In the genomic region with DNA sequence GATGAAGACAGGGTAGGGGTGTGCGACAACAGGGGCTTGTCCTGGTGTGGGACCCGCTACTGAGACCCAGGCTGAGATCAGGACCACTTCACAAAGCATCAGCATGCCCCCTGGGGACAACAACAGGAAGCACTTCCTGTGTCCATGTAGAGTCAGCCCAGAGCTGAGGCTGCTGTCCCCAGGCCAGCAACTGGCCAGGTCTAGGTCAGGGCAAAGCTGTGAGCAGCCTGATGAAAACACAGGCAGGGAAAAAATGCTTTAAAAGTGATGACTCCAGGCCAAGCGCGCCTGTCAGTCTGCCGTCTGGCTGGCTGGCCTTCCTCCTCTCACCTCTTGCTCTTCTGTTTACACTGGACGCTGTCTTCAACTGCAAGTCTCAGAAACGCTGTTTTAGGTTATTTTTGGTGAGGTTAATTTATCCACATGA, we compare ENCODE assay signal across 8 mouse cellular contexts. TPM values are rescaled to one million over a fixed set of nuclear protein-coding genes. Genes with fewer than 3 reads are reported as not detected.
DNase-seq lines count a peak whose midpoint lies in the region; ATAC-seq and TF ChIP-seq lines count a peak whose summit lies in the region.

No protein-coding gene starts in this region.

- no peaks in the 10 kb centered on the region for H3K27me3 ChIP-seq in C2C12 (ENCODE audit: control insufficient read depth, insufficient read depth, insufficient read length)
- no peaks in the 10 kb centered on the region for H3K27me3 ChIP-seq in liver, embryonic 12.5 days (replicated peaks)
- no peaks in the 10 kb centered on the region for H3K27me3 ChIP-seq in thymus, adult 2 months (ENCODE audit: control insufficient read depth, insufficient read depth, low read length)

- no peak for TF ChIP-seq POLR2A in thymus, adult 2 months (IDR thresholded peaks at IDR 0.05; ENCODE audit: control insufficient read depth, extremely low read depth, insufficient read depth, low read length, poor library complexity)

- DNase-seq in adrenal gland, adult 8-10 months = peak; percentile 64
- peak; percentile 52 to 58 for DNase-seq in heart, postnatal 14 days
- DNase-seq in frontal cortex, postnatal 25 days (ENCODE audit: low spot score in 2 of 2) = no peak
- DNase-seq in thymus, adult 2 months = no peak
- DNase-seq in urinary bladder, postnatal 14 days (ENCODE audit: low spot score) = no peak

- peaks cover 100% of the 10 kb centered on the region for H3K79me2 ChIP-seq in C2C12 (ENCODE audit: control insufficient read depth, insufficient read depth)

- no peak overlapping the region for H3K9ac ChIP-seq in liver, embryonic 12.5 days

- peak overlapping the region; percentile 21 for H3ac ChIP-seq in C2C12 (ENCODE audit: control insufficient read depth, insufficient read length, low read depth)

- 0 out of 2 replicates have a peak, but pooled peaks have one; percentile 32 for ATAC-seq in liver, embryonic 12.5 days
- no peak for ATAC-seq in erythroblast, adult 5-6 weeks (replicated peaks; ENCODE audit: low FRiP score, poor library complexity, severe bottlenecking)

- no peak for TF ChIP-seq CTCF in C2C12 (IDR thresholded peaks at IDR 0.05; ENCODE audit: control insufficient read depth, insufficient read depth, insufficient read length)
- no peak for TF ChIP-seq CTCF in thymus, adult 2 months (IDR thresholded peaks at IDR 0.05; ENCODE audit: borderline replicate concordance, control insufficient read depth, extremely low read depth, insufficient read depth, low read length, poor library complexity)

- H3K36me3 ChIP-seq in C2C12 (ENCODE audit: control insufficient read depth, insufficient read depth) = peaks cover 18% of the 10 kb centered on the region
- H3K36me3 ChIP-seq in liver, embryonic 12.5 days = peaks cover 6% of the 10 kb centered on the region; the same call in 1 of the 2 replicates
- no peaks in the 10 kb centered on the region for H3K36me3 ChIP-seq in thymus, adult 2 months (ENCODE audit: control insufficient read depth, insufficient read depth, low read length)

- intact Hi-C loops in heart, postnatal 14 days (cut with DNase I) = no loop called here

- H3K27ac ChIP-seq in liver, embryonic 12.5 days = no peak overlapping the region
- no peak overlapping the region for H3K27ac ChIP-seq in thymus, adult 2 months (ENCODE audit: control insufficient read depth, insufficient read depth, low read length)

- H3K4me1 ChIP-seq in liver, embryonic 12.5 days = 0 out of 2 replicates have a peak, but pooled peaks cover 6% of the 10 kb centered on the region
- H3K4me1 ChIP-seq in thymus, adult 2 months (replicated peaks; ENCODE audit: control insufficient read depth, insufficient read depth, low read length) = 0 out of 2 replicates have a peak, but pooled peaks cover 2% of the 10 kb centered on the region

- H3K4me3 ChIP-seq in C2C12 (ENCODE audit: insufficient read depth, poor library complexity, severe bottlenecking) = no peak overlapping the region
- no peak overlapping the region for H3K4me3 ChIP-seq in liver, embryonic 12.5 days
- no peak overlapping the region for H3K4me3 ChIP-seq in thymus, adult 2 months (ENCODE audit: control insufficient read depth, insufficient read depth, low read length)

- 46% methylated on average over 7 of the region's 7 CpGs for WGBS in liver, embryonic 12.5 days (ENCODE audit: insufficient replicate concordance)
- 81% methylated on average over 7 of the region's 7 CpGs for WGBS in thymus, adult 2 months

- H3K4me2 ChIP-seq in liver, embryonic 12.5 days = no peak overlapping the region

- no peaks in the 10 kb centered on the region for H3K9me3 ChIP-seq in liver, embryonic 12.5 days (replicated peaks)

- peaks cover 76% of the 10 kb centered on the region for H3K79me3 ChIP-seq in C2C12 (ENCODE audit: low read depth)

TF ChIP-seq in C2C12, 6 proteins besides CTCF, POLR2A, EP300 and RAD21:
- TF ChIP-seq MYOD1 (IDR thresholded peaks at IDR 0.05; ENCODE audit: control insufficient read depth, insufficient read length, low read depth) = peak; percentile 29
- no peak for TF ChIP-seq CEBPB (IDR thresholded peaks at IDR 0.05; ENCODE audit: low read depth)
- TF ChIP-seq MYOG (IDR thresholded peaks at IDR 0.05; ENCODE audit: control insufficient read depth, extremely low read depth, insufficient read length) = no peak
- no peak for TF ChIP-seq MAX (IDR thresholded peaks at IDR 0.05)
- no peak for TF ChIP-seq USF1 (IDR thresholded peaks at IDR 0.05; ENCODE audit: low read depth)
- no peak for TF ChIP-seq FOSL1 (IDR thresholded peaks at IDR 0.05; ENCODE audit: insufficient read depth, low read length, poor library complexity, severe bottlenecking)

RNA-seq across cellular contexts. Expression of a gene that starts 21.0 kb away (rescaled TPM):
- 18.2 TPM for polyA plus RNA-seq in C2C12 (2012; fragmentation: generic; extraction: Trizol)
- 10 to 100 TPM; 38.8 to 62.5 (median 51.0) TPM for total RNA-seq in adrenal gland, adult 8-10 months (2022)
- total RNA-seq in heart, postnatal 14 days (2021) = 10 to 100 TPM; 33.9 to 38.5 TPM
- polyA plus RNA-seq in liver, embryonic 12.5 days (2016; fragmentation: Nextera tagmentation; extraction: Ambion mirVana) = 2.8 and 2.9 TPM in 2 replicates
- total RNA-seq in erythroblast, adult 5-6 weeks (2015; ENCODE audit: low replicate concordance) = not detected in 2 replicates
- total RNA-seq in erythroblast, adult 5-6 weeks (2017; ENCODE audit: low replicate concordance) = 0.14 TPM in 1 of 2 replicates, not detected in the other
- polyA plus RNA-seq in thymus, adult 2 months (2012; rRNA removed) = 5.6 and 6.5 TPM in 2 replicates

RNA-seq across cellular contexts. Expression of a gene that starts 41.5 kb away (rescaled TPM):
- 101 TPM for polyA plus RNA-seq in C2C12 (2012; fragmentation: generic; extraction: Trizol)
- total RNA-seq in adrenal gland, adult 8-10 months (2022) = 100 to 1,000 TPM; 167 to 214 (median 191) TPM
- total RNA-seq in heart, postnatal 14 days (2021) = 100 to 1,000 TPM; 215 to 228 TPM
- polyA plus RNA-seq in liver, embryonic 12.5 days (2016; fragmentation: Nextera tagmentation; extraction: Ambion mirVana) = 135 and 137 TPM in 2 replicates
- total RNA-seq in erythroblast, adult 5-6 weeks (2015; ENCODE audit: low replicate concordance) = 194 and 223 TPM in 2 replicates
- total RNA-seq in erythroblast, adult 5-6 weeks (2017; ENCODE audit: low replicate concordance) = 274 and 282 TPM in 2 replicates
- 103 and 113 TPM in 2 replicates for polyA plus RNA-seq in thymus, adult 2 months (2012; rRNA removed)

RNA-seq across cellular contexts. Expression of a gene that starts 53.1 kb away (rescaled TPM):
- polyA plus RNA-seq in C2C12 (2012; fragmentation: generic; extraction: Trizol) = 9.4 TPM
- total RNA-seq in adrenal gland, adult 8-10 months (2022) = 10 to 100 TPM; 33.4 to 52.9 (median 41.8) TPM
- 10 to 100 TPM; 74.4 to 93.8 TPM for total RNA-seq in heart, postnatal 14 days (2021)
- 19.6 and 19.8 TPM in 2 replicates for polyA plus RNA-seq in liver, embryonic 12.5 days (2016; fragmentation: Nextera tagmentation; extraction: Ambion mirVana)
- 1.0 and 7.7 TPM in 2 replicates for total RNA-seq in erythroblast, adult 5-6 weeks (2015; ENCODE audit: low replicate concordance)
- total RNA-seq in erythroblast, adult 5-6 weeks (2017; ENCODE audit: low replicate concordance) = 2.5 and 4.3 TPM in 2 replicates
- 39.8 and 55.7 TPM in 2 replicates for polyA plus RNA-seq in thymus, adult 2 months (2012; rRNA removed)

Comparison
In these comparisons a context has a peak if more than half of its experiments do, and no peak if none do; other contexts are left out.
1. DNase-seq: peak in adrenal gland, adult 8-10 months (single experiment) and heart, postnatal 14 days (2 of 2); none in frontal cortex, postnatal 25 days (0 of 2), thymus, adult 2 months (single experiment) and urinary bladder, postnatal 14 days (single experiment).
2. RNA of a gene that starts 21.0 kb away (total RNA-seq): 38.8 to 62.5 TPM in adrenal gland, adult 8-10 months and 33.9 to 38.5 TPM in heart, postnatal 14 days; 0.14 TPM in erythroblast, adult 5-6 weeks; every median in the first group is over 10 times any median in the second.